Mouse (Mus musculus): ENCODE data around the gene Ifna13. TPM values are rescaled to one million over a fixed set of nuclear protein-coding genes. Genes with fewer than 3 reads are reported as not detected.

The Ifna13 gene
- total RNA-seq, 1 experiment, result not detected

GRCm38 (mm10) chr4:88681353-88681752, 37.1 kb upstream of the Ifna13 start:
- no peaks in the 10 kb centered on the region for H3K9me3 ChIP-seq (ENCODE audit: control insufficient read depth, insufficient read depth, low read depth, low read length)
- no peak overlapping the region for H3K4me3 ChIP-seq (ENCODE audit: insufficient read depth in 1 of 2, low read depth in 1 of 2, low read length in 2 of 2, poor library complexity in 1 of 2, severe bottlenecking in 1 of 2)
- in situ Hi-C loops (cut with MboI; ENCODE audit: low sequenced_read_pairs in 2 of 2, unreplicated experiment in 2 of 2), result no loop called here
- H3K4me1 ChIP-seq (ENCODE audit: control insufficient read depth in 2 of 2, insufficient read depth in 2 of 2, low read length in 2 of 2, poor library complexity in 1 of 2), result no peaks in the 10 kb centered on the region
- no peak for DNase-seq (ENCODE audit: low read depth, low spot score)
- H3K36me3 ChIP-seq (ENCODE audit: control insufficient read depth, insufficient read depth, low read length, poor library complexity, severe bottlenecking), result no peaks in the 10 kb centered on the region
- no peak overlapping the region for H3K9ac ChIP-seq (ENCODE audit: insufficient read depth, low read depth, low read length, poor library complexity, severe bottlenecking)
- no peak for TF ChIP-seq ZNF384 (IDR thresholded peaks at IDR 0.05; ENCODE audit: low read depth, low read length)
- TF ChIP-seq CHD2 (IDR thresholded peaks at IDR 0.05; ENCODE audit: low read depth, low read length), result no peak
- TF ChIP-seq ZC3H11A (IDR thresholded peaks at IDR 0.05; ENCODE audit: borderline replicate concordance, low read depth, low read length), result no peak
- no peak for TF ChIP-seq MAFK (IDR thresholded peaks at IDR 0.05; ENCODE audit: insufficient read depth, low read depth, low read length)
- TF ChIP-seq HCFC1 (IDR thresholded peaks at IDR 0.05; ENCODE audit: borderline replicate concordance, insufficient read depth, low read length), result no peak
- H3K27ac ChIP-seq (ENCODE audit: insufficient read depth, low read depth, low read length, poor library complexity, severe bottlenecking), result no peak overlapping the region

DNA sequence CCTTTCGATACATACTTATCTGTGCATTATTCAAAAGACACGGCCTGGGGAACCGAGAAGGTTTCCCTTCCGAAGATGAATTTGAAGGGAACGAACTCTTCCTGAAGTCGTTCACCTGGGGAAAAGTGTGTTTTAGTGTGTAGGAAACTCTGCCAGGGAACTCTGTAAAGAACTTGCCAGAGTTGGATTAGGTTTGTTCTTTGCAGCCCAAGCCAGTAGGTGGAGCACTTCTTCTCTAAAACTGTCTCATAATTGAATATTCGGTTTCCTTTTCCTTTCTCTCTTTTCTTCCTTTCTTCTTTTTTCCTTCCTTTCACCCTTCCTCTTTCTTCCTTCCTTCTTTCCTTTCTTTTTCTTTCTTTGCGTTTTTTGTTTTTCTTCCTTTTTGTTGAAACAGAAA, 36.1 kb upstream of the Ifna13 start:
- no peaks in the 10 kb centered on the region for H3K4me1 ChIP-seq (ENCODE audit: control insufficient read depth in 2 of 2, insufficient read depth in 2 of 2, low read length in 2 of 2, poor library complexity in 1 of 2)

GRCm38 (mm10) chr4:88676824-88677223, 32.6 kb upstream of the Ifna13 start, which contains the start of gene Ifna16:
Ifna16 (minus strand) TSS chr4:88676924.
- Histone ChIP-seq H3K4me1 (ENCODE audit: control insufficient read depth in 2 of 2, insufficient read depth in 2 of 2, low read length in 2 of 2, poor library complexity in 1 of 2) (no peaks in the 10 kb centered on the region), H3K36me3 (ENCODE audit: control insufficient read depth, insufficient read depth, low read length, poor library complexity, severe bottlenecking) (no peaks in the 10 kb centered on the region), H3K4me3 (ENCODE audit: insufficient read depth in 1 of 2, low read depth in 1 of 2, low read length in 2 of 2, poor library complexity in 1 of 2, severe bottlenecking in 1 of 2) (no peak within 1 kb of the TSS), H3K9ac (ENCODE audit: insufficient read depth, low read depth, low read length, poor library complexity, severe bottlenecking) (no peak within 1 kb of the TSS), H3K9me3 (ENCODE audit: control insufficient read depth, insufficient read depth, low read depth, low read length) (no peaks in the 10 kb centered on the region), H3K27ac (ENCODE audit: insufficient read depth, low read depth, low read length, poor library complexity, severe bottlenecking) (no peak within 1 kb of the TSS)
- in situ Hi-C loops (cut with MboI; ENCODE audit: low sequenced_read_pairs in 2 of 2, unreplicated experiment in 2 of 2), result no loop called here
- DNase-seq (ENCODE audit: low read depth, low spot score), result no peak
- TF ChIP-seq ZNF384 (IDR thresholded peaks at IDR 0.05; ENCODE audit: low read depth, low read length) (no peak), CHD2 (IDR thresholded peaks at IDR 0.05; ENCODE audit: low read depth, low read length) (no peak), HCFC1 (IDR thresholded peaks at IDR 0.05; ENCODE audit: borderline replicate concordance, insufficient read depth, low read length) (no peak), MAFK (IDR thresholded peaks at IDR 0.05; ENCODE audit: insufficient read depth, low read depth, low read length) (no peak), ZC3H11A (IDR thresholded peaks at IDR 0.05; ENCODE audit: borderline replicate concordance, low read depth, low read length) (no peak)

More for the DNA sequence above, 36.1 kb upstream of the Ifna13 start:
- H3K36me3 ChIP-seq (ENCODE audit: control insufficient read depth, insufficient read depth, low read length, poor library complexity, severe bottlenecking), result no peaks in the 10 kb centered on the region
- DNase-seq (ENCODE audit: low read depth, low spot score), result no peak
- H3K4me3 ChIP-seq (ENCODE audit: insufficient read depth in 1 of 2, low read depth in 1 of 2, low read length in 2 of 2, poor library complexity in 1 of 2, severe bottlenecking in 1 of 2), result no peak overlapping the region
- in situ Hi-C loops (cut with MboI; ENCODE audit: low sequenced_read_pairs in 2 of 2, unreplicated experiment in 2 of 2), result no loop called here
- no peak for TF ChIP-seq ZNF384 (IDR thresholded peaks at IDR 0.05; ENCODE audit: low read depth, low read length)
- TF ChIP-seq HCFC1 (IDR thresholded peaks at IDR 0.05; ENCODE audit: borderline replicate concordance, insufficient read depth, low read length), result no peak
- TF ChIP-seq MAFK (IDR thresholded peaks at IDR 0.05; ENCODE audit: insufficient read depth, low read depth, low read length), result no peak
- TF ChIP-seq CHD2 (IDR thresholded peaks at IDR 0.05; ENCODE audit: low read depth, low read length), result no peak
- no peak for TF ChIP-seq ZC3H11A (IDR thresholded peaks at IDR 0.05; ENCODE audit: borderline replicate concordance, low read depth, low read length)
- no peak overlapping the region for H3K27ac ChIP-seq (ENCODE audit: insufficient read depth, low read depth, low read length, poor library complexity, severe bottlenecking)
- no peak overlapping the region for H3K9ac ChIP-seq (ENCODE audit: insufficient read depth, low read depth, low read length, poor library complexity, severe bottlenecking)
- H3K9me3 ChIP-seq (ENCODE audit: control insufficient read depth, insufficient read depth, low read depth, low read length), result no peaks in the 10 kb centered on the region

DNA sequence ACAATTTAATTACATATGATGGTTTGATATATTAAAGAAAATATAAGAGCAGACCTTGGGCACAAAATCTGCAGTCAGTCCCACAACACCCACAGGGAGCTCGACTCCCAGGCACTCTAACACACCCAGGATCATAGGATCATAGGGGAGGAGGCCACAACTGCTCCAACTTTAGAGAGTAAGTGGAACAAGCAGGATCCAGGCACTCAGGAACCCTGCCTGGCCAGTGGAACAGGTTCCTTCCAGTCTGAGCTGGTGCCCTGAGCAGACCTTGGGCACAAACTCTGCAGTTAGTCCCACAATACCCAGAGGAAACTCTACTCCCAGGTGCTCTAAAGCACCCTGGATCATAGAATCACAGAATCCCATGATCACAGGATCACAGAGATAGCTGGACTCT, 11.2 kb upstream of the Ifna13 start:
- no peaks in the 10 kb centered on the region for H3K9me3 ChIP-seq (ENCODE audit: control insufficient read depth, insufficient read depth, low read depth, low read length)
- in situ Hi-C loops (cut with MboI; ENCODE audit: low sequenced_read_pairs in 2 of 2, unreplicated experiment in 2 of 2), result no loop called here
- no peak for DNase-seq (ENCODE audit: low read depth, low spot score)
- H3K36me3 ChIP-seq (ENCODE audit: control insufficient read depth, insufficient read depth, low read length, poor library complexity, severe bottlenecking), result no peaks in the 10 kb centered on the region
- H3K27ac ChIP-seq (ENCODE audit: insufficient read depth, low read depth, low read length, poor library complexity, severe bottlenecking), result no peak overlapping the region
- H3K9ac ChIP-seq (ENCODE audit: insufficient read depth, low read depth, low read length, poor library complexity, severe bottlenecking), result no peak overlapping the region
- peaks cover 0 to 2% of the 10 kb centered on the region in 2 experiments; a peak in 1 of 4 replicates for H3K4me1 ChIP-seq (ENCODE audit: control insufficient read depth in 2 of 2, insufficient read depth in 2 of 2, low read length in 2 of 2, poor library complexity in 1 of 2)
- TF ChIP-seq HCFC1 (IDR thresholded peaks at IDR 0.05; ENCODE audit: borderline replicate concordance, insufficient read depth, low read length), result no peak
- no peak for TF ChIP-seq ZNF384 (IDR thresholded peaks at IDR 0.05; ENCODE audit: low read depth, low read length)
- TF ChIP-seq CHD2 (IDR thresholded peaks at IDR 0.05; ENCODE audit: low read depth, low read length), result no peak
- no peak for TF ChIP-seq ZC3H11A (IDR thresholded peaks at IDR 0.05; ENCODE audit: borderline replicate concordance, low read depth, low read length)
- TF ChIP-seq MAFK (IDR thresholded peaks at IDR 0.05; ENCODE audit: insufficient read depth, low read depth, low read length), result no peak
- no peak overlapping the region for H3K4me3 ChIP-seq (ENCODE audit: insufficient read depth in 1 of 2, low read depth in 1 of 2, low read length in 2 of 2, poor library complexity in 1 of 2, severe bottlenecking in 1 of 2)

DNA sequence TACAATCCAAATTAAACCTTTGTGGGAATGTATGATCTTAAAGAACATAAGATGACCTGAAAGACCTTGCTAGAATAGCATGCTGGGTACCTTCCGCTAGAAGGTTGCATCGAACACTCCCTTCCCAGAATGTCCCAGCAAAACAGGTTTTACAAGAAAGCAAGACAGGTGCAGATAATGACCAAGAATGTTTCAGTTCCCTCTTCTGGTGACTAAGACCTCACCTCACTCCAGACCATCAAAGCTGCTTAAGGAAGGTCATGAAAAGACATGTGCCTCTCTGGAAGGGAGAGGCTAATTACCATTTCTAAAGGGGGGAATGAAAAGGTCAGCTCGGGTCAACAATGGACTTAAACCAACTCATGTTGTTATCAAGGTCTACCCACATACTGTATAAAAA, 9.4 kb upstream of the Ifna13 start:
- no peak for TF ChIP-seq ZNF384 (IDR thresholded peaks at IDR 0.05; ENCODE audit: low read depth, low read length)
- peak; percentile 73; the same call in 1 of the 2 replicates for TF ChIP-seq CHD2 (IDR thresholded peaks at IDR 0.05; ENCODE audit: low read depth, low read length)
- no peak overlapping the region for H3K27ac ChIP-seq (ENCODE audit: insufficient read depth, low read depth, low read length, poor library complexity, severe bottlenecking)
- H3K36me3 ChIP-seq (ENCODE audit: control insufficient read depth, insufficient read depth, low read length, poor library complexity, severe bottlenecking), result no peaks in the 10 kb centered on the region
- no peak overlapping the region for H3K9ac ChIP-seq (ENCODE audit: insufficient read depth, low read depth, low read length, poor library complexity, severe bottlenecking)
- H3K9me3 ChIP-seq (ENCODE audit: control insufficient read depth, insufficient read depth, low read depth, low read length), result no peaks in the 10 kb centered on the region
- peaks cover 0 to 2% of the 10 kb centered on the region in 2 experiments; a peak in 1 of 4 replicates for H3K4me1 ChIP-seq (ENCODE audit: control insufficient read depth in 2 of 2, insufficient read depth in 2 of 2, low read length in 2 of 2, poor library complexity in 1 of 2)
- in situ Hi-C loops (cut with MboI; ENCODE audit: low sequenced_read_pairs in 2 of 2, unreplicated experiment in 2 of 2), result no loop called here
- no peak overlapping the region for H3K4me3 ChIP-seq (ENCODE audit: insufficient read depth in 1 of 2, low read depth in 1 of 2, low read length in 2 of 2, poor library complexity in 1 of 2, severe bottlenecking in 1 of 2)
- DNase-seq (ENCODE audit: low read depth, low spot score), result no peak

Measured in ES-E14 (cell line).